Mouse (Mus musculus) gastrocnemius, adult 2 months (tissue): ENCODE results near the gene Col6a3. TPM values are rescaled to one million over a fixed set of nuclear protein-coding genes. Genes with fewer than 3 reads are reported as not detected.
A peak's percentile ranks its signal among the peaks of the same experiment; 100 is the strongest.

Source experiments
- DNase-seq: peaks from one replicate; pipeline ENCODE4 v3.0.0; 2022
- H3K27ac ChIP-seq: fragments of 200-600 bp; 2 replicates; pipeline ENCODE4 v1.8.1; 2022; ENCODE audit warnings: mild to moderate bottlenecking
- H3K4me3 ChIP-seq: fragments of 200-600 bp; 2 replicates; pipeline ENCODE4 v1.8.1; 2022; ENCODE audit warnings: mild to moderate bottlenecking, moderate library complexity
- CTCF ChIP-seq: fragments of 200-600 bp; IDR thresholded peaks from 2 replicates; pipeline ENCODE4 v1.8.1; 2022; ENCODE audit warnings: antibody characterized with exemption, mild to moderate bottlenecking, moderate library complexity
- intact Hi-C: fragments of 180-260 bp; cut with DNase I; formaldehyde crosslinking; loops from one replicate; pipeline ENCODE4 v1.15.1; 2025
- total RNA-seq, 2 experiments: library from RNA; stranded (reverse); gene quantifications; 2 replicates each; pipeline ENCODE4 v1.2.3; 2021

Col6a3 gene
- total RNA-seq, 2 experiments from 2014 or later, result 21.6 to 51.5 TPM

DNA sequence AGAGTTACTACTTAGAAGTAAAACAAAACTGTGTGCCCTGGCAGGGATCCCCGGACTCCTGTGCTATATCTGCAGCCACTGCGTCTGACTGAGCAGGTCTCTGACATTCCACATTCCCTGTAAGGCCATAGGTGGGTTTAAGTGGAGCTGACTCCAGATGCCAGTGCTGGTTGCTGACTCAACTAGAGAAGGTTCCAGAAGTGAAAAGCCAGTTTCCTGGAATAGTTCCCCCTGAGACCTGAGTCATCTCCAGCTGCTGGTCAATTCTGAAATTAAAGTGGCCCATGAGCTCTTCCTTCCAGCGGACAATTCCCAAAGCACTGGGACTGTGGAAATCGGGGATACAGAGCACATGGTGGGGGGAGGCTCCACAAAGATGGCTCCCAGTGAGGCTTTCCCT is 5.1 kb downstream of the Col6a3 start:
- DNase-seq, result peak; percentile 78

DNA sequence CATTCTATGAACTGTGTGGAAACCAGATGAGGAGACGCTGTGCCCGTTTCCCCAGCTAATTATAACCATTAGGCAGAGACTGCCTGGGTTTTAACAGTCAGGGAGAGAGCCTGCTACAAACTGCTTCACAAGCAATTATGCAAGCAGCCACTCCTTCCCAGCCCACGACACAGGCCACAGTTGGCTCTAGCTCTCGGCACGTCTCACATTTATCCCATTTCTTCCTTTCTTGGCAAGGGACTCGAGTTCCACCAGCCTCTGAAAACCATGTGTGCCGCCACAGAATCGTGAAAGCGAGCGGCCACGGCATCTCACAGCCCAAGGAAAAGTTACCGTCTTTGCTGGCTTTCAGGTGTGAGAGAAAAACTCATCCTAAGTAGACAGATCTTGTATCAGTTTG is 5.5 kb downstream of the Col6a3 start:
- no peak for TF ChIP-seq CTCF
- peak overlapping the region; percentile 73 for H3K4me3 ChIP-seq
- peak; percentile 80 for DNase-seq
- intact Hi-C loops, result loop anchor here (5.0 kb wide), 2 partner anchors 36 to 106 kb away; no protein-coding TSS in a partner anchor
- peak overlapping the region; percentile 91 for H3K27ac ChIP-seq

More for the DNA sequence above, 5.1 kb downstream of the Col6a3 start:
- no peak for TF ChIP-seq CTCF
- H3K4me3 ChIP-seq, result peak overlapping the region; percentile 73
- intact Hi-C loops, result loop anchor here (5.0 kb wide), 2 partner anchors 36 to 106 kb away; no protein-coding TSS in a partner anchor
- H3K27ac ChIP-seq, result peak overlapping the region; percentile 91

DNA sequence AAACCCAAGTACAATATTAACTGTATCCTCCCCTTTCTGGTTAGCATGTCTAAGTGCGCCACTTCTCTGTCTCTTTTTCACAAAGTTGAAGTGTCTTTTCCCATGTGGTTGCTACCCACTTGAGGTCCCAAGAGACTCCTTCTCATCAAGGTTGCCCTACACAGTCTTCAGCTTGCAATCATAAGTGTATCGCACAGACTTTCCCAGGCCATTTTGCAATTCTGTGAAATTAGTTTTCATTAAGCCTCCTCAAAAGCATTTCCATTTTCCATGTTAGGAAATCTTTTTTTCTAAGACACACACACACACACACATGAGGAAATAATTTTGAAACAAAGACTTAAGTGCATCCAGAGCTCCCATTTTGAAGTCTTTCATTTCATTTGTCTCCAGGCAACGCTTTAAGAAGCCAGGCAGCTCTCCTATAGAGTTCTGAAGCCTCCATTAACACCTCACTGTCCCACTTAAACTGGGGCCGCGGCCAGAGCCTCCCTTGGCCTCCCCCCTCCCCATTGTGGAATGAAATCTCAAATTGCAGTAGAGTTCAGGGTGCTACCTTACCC is 7.5 kb downstream of the Col6a3 start:
- TF ChIP-seq CTCF, result no peak
- H3K27ac ChIP-seq, result peak overlapping the region; percentile 91
- no peak overlapping the region for H3K4me3 ChIP-seq
- no peak for DNase-seq
- intact Hi-C loops, result loop anchor here (5.0 kb wide), 2 partner anchors 34 to 104 kb away; no protein-coding TSS in a partner anchor

DNA sequence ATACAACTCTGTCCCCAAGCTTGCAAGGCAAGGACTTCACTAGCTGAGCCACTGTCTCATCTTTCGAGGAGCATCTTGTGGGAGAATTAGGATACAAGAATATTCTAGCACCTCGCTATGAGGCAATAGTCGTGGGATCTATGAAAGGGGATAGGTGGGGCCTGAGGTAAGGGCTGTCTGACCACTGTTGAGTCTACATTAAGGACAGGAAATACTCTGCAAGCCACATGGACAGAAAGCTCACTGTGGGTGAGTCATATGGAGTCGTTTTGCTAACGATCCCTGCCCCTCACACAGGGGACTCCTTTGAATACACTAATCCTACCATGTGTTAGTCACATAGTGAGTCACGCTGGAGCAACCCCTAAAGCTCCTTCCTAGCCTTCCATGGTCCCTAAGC is 9.1 kb downstream of the Col6a3 start:
- DNase-seq, result no peak
- intact Hi-C loops, result loop anchor here (5.0 kb wide), 2 partner anchors 32 to 102 kb away; no protein-coding TSS in a partner anchor
- Histone ChIP-seq H3K27ac (no peak overlapping the region), H3K4me3 (no peak overlapping the region)
- no peak for TF ChIP-seq CTCF

DNA sequence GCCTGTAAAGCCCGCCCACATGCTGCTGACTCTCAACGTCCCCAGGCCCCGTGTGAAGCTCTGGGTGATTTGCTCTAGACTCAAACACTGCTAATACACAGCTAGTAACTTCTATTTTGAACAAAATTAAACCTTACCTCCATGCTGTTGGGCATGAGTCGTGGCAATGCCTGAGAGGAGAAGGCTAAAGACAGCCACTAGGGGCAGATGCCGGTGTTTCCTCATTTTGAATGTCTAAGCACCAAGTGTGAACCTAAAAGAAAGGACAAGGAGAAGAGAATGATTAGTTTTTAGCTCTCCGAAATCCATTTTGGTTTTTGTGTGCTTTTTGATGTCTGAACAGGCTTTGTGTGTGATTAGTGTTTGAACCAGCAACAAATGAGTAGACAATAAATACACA is 13.8 kb downstream of the Col6a3 start:
- no peak overlapping the region for H3K27ac ChIP-seq
- TF ChIP-seq CTCF, result peak; percentile 22; the same call in 1 of the 2 replicates
- H3K4me3 ChIP-seq, result no peak overlapping the region
- intact Hi-C loops, result no loop called here
- no peak for DNase-seq

DNA sequence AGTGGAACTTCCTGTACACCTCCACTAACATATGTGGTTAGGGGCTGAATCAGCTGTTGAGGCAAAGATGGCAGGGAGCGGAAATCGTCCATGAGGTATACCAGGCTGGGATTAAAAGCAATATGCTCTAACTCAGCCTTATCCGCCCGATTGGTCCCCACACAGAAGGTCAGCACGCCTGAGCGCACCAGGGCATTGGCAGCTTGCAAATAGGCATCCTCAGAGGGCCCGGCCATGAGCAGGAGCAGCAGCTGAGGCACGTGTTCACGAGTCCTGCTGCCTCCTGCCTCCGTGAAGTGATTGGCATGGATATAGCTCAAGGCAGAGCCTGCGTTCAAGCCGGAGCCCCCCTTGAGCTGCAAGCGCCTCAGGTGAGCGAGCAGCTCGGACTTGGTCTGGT is 30.5 kb downstream of the Col6a3 start:
- TF ChIP-seq CTCF, result no peak
- Histone ChIP-seq H3K27ac (no peak overlapping the region), H3K4me3 (no peak overlapping the region)
- intact Hi-C loops, result no loop called here
- DNase-seq, result no peak

DNA sequence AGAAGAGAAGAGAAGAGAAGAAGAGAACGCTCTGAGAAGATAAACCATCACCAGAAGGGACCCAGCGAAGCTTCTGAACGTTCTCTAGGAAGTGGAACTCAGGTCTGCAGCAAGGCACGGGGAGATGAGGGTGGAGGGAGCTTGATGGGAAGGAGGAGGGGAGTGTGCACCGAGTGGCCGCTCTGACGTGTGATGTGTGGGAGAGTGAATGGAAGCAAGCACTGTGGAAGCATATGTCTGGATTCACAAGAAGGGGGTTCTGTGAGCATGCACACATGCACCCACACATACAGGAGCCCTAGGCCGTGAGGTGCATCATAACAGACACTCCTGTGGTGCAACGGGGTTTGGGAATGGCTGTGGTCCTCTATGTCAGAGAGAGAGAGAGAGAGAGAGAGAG is 34.8 kb downstream of the Col6a3 start:
- H3K27ac ChIP-seq, result no peak overlapping the region
- no peak overlapping the region for H3K4me3 ChIP-seq
- DNase-seq, result no peak
- intact Hi-C loops, result no loop called here
- TF ChIP-seq CTCF, result no peak

DNA sequence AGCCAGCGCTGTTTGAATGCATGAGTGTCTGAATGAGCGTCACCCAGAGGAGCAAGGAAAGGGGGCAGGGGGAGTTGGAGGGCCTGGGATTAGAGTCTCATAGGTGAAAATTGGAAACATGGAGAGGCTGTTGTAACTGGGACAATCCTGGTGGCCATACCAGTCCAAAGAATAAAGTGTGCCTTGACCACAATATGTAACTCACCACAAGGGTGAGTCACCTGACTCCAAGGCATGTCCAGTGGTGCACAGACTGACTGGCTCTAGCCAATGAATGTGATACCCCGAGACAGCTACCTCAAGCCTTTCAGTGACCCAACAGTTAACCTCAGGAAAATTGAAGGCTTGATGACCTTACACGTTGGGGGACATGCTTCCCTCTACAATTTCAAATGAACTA is 40.7 kb downstream of the Col6a3 start:
- no peak for TF ChIP-seq CTCF
- intact Hi-C loops, result loop anchor here (5.0 kb wide), 1 partner anchor 34 kb away; no protein-coding TSS in a partner anchor
- DNase-seq, result no peak
- Histone ChIP-seq H3K27ac (no peak overlapping the region), H3K4me3 (no peak overlapping the region)

DNA sequence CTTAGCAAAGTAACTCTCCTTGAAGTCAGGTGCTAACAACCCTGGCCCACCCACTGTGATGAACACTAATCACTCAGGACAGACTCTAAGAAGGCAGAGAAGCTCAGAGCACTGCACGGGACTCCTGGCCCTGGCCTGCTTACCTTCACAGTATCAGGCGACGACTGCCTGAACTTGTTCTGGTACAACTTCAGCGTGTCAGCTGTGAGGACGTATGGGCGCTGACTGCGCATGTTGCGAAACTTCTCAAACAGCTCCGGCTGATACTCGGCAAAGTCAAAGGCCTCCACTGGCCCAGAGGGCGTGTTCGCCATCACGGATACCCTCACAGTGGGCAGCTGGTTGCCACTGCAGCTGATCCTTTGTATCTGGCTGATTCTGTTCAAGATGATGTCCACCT is 42.7 kb downstream of the Col6a3 start:
- TF ChIP-seq CTCF, result no peak
- no peak for DNase-seq
- H3K27ac ChIP-seq, result no peak overlapping the region
- no peak overlapping the region for H3K4me3 ChIP-seq
- intact Hi-C loops, result loop anchor here (5.0 kb wide), 1 partner anchor 36 kb away; no protein-coding TSS in a partner anchor

DNA sequence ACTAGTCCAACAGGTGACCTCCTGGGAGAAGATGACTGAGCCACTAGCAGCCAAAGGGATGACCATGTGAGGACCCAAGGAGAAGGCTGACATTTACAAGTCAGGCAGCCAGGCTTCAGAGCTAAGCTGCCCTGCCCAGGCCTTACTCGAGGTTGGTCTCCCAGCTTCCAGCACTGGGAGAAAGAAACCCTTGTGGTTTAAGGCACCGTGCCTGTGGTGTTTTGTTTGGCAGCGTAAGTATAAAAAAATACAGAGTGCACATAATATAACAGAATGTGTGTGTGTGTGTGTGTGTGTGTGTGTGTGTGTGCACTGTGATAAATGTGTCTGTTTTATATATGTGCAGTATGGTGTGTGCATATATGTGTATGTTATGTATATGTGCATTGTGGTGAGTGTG is 43.3 kb downstream of the Col6a3 start:
- intact Hi-C loops, result loop anchor here (5.0 kb wide), 1 partner anchor 37 kb away; no protein-coding TSS in a partner anchor
- no peak for TF ChIP-seq CTCF
- DNase-seq, result no peak
- Histone ChIP-seq H3K4me3 (no peak overlapping the region), H3K27ac (no peak overlapping the region)

DNA sequence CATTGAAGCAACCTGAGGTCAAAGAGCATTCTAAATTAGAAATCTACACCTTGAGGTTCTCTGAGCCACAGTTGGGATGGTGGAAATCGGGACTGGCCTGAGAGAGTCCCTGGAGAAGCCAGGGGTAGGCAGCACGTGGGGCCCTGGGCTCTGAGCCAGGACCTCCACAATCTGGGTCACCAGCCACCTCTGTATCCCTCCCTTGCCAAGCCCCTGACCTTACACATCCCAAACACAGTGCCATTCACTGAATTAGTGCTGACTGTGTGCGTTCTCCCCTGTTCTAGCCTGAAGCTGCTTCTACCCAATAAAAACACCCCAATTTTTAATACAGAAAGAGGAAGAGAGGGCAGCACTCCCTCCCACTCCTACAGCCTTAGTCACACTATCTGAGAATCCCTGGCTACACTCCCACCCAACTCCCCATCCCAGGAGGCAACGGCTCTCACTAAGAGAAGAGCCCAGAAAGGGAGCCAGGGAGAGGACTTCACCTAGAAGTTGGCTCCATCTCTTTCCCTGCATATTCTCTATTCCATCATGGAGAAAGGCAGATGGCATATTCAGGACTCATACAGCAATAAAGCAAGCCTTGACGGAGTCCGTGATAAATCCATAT is 46.4 kb downstream of the Col6a3 start:
- peak; percentile 89 for DNase-seq
- Histone ChIP-seq H3K27ac (peak overlapping the region; percentile 61), H3K4me3 (no peak overlapping the region)
- intact Hi-C loops, result no loop called here
- TF ChIP-seq CTCF, result no peak

DNA sequence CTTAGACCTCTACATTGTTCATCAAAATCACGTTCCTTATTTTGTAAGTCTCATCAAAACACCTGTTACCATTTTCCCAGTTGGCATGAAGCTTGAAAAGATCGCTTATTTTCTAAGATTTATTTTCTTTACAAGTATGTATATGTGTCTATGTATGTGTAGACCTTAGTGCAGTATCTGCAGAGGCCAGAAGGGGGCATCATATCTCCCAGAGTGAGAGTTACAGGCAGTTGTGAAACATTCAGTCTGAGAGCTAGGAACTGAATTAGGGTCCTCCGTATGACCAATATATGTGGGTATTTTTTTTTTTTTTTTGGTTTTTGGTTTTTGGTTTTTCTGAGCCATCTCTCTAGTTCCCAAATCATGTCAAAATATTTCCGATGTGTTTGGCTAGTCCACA is 50.4 kb downstream of the Col6a3 start:
- DNase-seq, result no peak
- H3K4me3 ChIP-seq, result no peak overlapping the region
- intact Hi-C loops, result no loop called here
- TF ChIP-seq CTCF, result peak; percentile 30
- no peak overlapping the region for H3K27ac ChIP-seq

DNA sequence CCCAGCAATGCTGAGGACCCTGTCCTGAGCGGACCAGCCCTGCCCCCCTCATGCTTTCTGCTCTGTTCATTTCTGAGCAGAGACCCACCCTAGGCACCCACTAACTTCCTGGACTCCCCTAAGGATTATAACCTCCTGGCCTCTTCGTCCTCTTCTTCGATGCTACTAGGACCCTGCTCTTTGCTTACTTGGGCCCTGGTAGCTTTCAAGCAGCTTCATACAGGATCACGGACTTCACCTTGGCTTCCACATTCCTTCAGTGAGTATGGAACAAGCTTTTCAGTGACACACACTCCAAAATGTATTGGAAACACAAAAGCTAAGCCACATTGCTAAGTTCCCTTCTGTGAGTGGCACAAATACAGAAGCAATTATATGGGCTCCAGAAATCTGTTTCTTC is 52.8 kb downstream of the Col6a3 start:
- intact Hi-C loops, result no loop called here
- Histone ChIP-seq H3K27ac (no peak overlapping the region), H3K4me3 (no peak overlapping the region)
- no peak for DNase-seq
- TF ChIP-seq CTCF, result no peak

DNA sequence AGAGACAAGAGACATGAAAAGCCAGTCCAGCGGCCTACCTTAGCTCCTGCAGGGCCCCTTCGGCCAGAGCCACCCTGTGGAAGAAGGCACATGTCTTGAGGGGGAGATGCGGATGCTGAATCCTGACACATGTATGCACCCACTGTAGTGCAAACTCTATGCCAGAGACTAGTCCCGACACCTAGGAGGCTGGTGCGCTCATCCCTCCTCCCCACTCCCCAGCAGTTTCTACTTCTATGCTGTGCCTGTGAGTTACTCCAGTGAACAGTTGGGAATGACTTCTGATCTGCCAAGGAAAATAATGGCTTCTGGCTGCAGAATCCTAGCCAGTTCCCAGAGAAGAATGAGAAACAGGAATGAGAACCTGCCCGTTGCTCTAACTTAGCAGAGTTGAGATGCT is 54.3 kb downstream of the Col6a3 start:
- TF ChIP-seq CTCF, result no peak
- Histone ChIP-seq H3K27ac (peak overlapping the region; percentile 56), H3K4me3 (no peak overlapping the region)
- intact Hi-C loops, result no loop called here
- DNase-seq, result no peak
